Mouse (Mus musculus): ENCODE data around the gene Sult2a1. TPM values are rescaled to one million over a fixed set of nuclear protein-coding genes. Genes with fewer than 3 reads are reported as not detected.
"Not testable (repeated sequence)": the region's sequence is repeated elsewhere in the genome, so short reads cannot be mapped to it uniquely, and the experiment has no call there.

Sult2a1 gene
- polyA plus RNA-seq (2014; fragmentation: Nextera tagmentation; extraction: Ambion mirVana) = not detected in 2 replicates

- H3K27me3 ChIP-seq (ENCODE audit: control insufficient read depth, insufficient read depth, low read length); H3K9me3 ChIP-seq (ENCODE audit: control insufficient read depth, low read depth, low read length); H3K9ac ChIP-seq (replicated peaks; ENCODE audit: low read depth, low read length); ATAC-seq (ENCODE audit: insufficient number of reproducible peaks, insufficient read depth, low FRiP score, low read depth); H3K36me3 ChIP-seq (ENCODE audit: control insufficient read depth, insufficient read depth, low read length); H3K27ac ChIP-seq (ENCODE audit: low read length); H3K4me1 ChIP-seq (ENCODE audit: control insufficient read depth, insufficient read depth, low read length); H3K4me2 ChIP-seq (replicated peaks; ENCODE audit: low read depth, low read length); H3K4me3 ChIP-seq (ENCODE audit: low read depth, low read length): not testable (repeated sequence)
- WGBS = 79% methylated on average over 1 of the region's 2 CpGs
These were observed at the start of gene Sult2a1 for GRCm38 (mm10) chr7:13837309-13837708. Sult2a1 (minus strand) TSS chr7:13837409.

DNA sequence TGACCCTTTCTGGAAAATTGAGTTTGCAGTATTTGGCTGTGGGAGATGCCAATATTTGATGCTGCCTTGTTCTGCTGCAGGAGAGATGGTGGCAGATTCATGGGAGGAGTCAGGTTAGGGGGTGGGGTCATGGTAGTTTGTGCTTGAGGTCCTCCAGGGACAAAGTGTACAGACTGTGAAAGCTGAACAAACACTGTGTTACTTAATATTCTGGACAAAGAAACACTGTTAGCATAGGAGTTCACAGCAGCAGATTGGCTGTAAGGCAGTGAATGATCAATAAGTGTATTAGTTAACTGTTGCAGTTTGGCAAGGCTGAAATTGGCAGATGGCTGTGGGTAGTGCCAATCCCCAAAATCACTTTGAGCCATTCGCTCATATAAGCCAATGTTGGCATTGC lies 23.3 kb downstream of the Sult2a1 start:
- no peak overlapping the region for H3K4me3 ChIP-seq (ENCODE audit: low read depth, low read length)
- H3K9ac ChIP-seq (replicated peaks; ENCODE audit: low read depth, low read length) = no peak overlapping the region
- no peaks in the 10 kb centered on the region for H3K9me3 ChIP-seq (ENCODE audit: control insufficient read depth, low read depth, low read length)
- no peak overlapping the region for H3K4me2 ChIP-seq (replicated peaks; ENCODE audit: low read depth, low read length)
- H3K4me1 ChIP-seq (ENCODE audit: control insufficient read depth, insufficient read depth, low read length) = no peaks in the 10 kb centered on the region
- no peak overlapping the region for H3K27ac ChIP-seq (ENCODE audit: low read length)
- H3K27me3 ChIP-seq (ENCODE audit: control insufficient read depth, insufficient read depth, low read length) = no peaks in the 10 kb centered on the region
- no peaks in the 10 kb centered on the region for H3K36me3 ChIP-seq (ENCODE audit: control insufficient read depth, insufficient read depth, low read length)
- ATAC-seq (ENCODE audit: insufficient number of reproducible peaks, insufficient read depth, low FRiP score, low read depth) = no peak
- WGBS = 81% methylated on average over 1 of the region's 1 CpGs

Other genes starting within 250 kb of the Sult2a1 start
- not detected in 2 replicates for gene Sult2a5, start 213.4 kb downstream of the Sult2a1 start, polyA plus RNA-seq (2014; fragmentation: Nextera tagmentation; extraction: Ambion mirVana)
- gene Sult2a2, start 103.9 kb downstream of the Sult2a1 start, polyA plus RNA-seq (2014; fragmentation: Nextera tagmentation; extraction: Ambion mirVana) = not detected in 2 replicates
- not detected in 2 replicates for gene Sult2a4, start 152.2 kb upstream of the Sult2a1 start, polyA plus RNA-seq (2014; fragmentation: Nextera tagmentation; extraction: Ambion mirVana)